Mouse (Mus musculus) frontal cortex, postnatal 36 days (tissue): ENCODE data around the gene Nrm.
A peak's percentile ranks its signal among the peaks of the same experiment; 100 is the strongest.

ENCODE experiments used
- DNase-seq, 2 experiments: peaks; one replicate each; pipeline ENCODE4 v3.0.0; 2022; ENCODE audit warnings: low spot score in 2 of 2

Nrm gene

DNA sequence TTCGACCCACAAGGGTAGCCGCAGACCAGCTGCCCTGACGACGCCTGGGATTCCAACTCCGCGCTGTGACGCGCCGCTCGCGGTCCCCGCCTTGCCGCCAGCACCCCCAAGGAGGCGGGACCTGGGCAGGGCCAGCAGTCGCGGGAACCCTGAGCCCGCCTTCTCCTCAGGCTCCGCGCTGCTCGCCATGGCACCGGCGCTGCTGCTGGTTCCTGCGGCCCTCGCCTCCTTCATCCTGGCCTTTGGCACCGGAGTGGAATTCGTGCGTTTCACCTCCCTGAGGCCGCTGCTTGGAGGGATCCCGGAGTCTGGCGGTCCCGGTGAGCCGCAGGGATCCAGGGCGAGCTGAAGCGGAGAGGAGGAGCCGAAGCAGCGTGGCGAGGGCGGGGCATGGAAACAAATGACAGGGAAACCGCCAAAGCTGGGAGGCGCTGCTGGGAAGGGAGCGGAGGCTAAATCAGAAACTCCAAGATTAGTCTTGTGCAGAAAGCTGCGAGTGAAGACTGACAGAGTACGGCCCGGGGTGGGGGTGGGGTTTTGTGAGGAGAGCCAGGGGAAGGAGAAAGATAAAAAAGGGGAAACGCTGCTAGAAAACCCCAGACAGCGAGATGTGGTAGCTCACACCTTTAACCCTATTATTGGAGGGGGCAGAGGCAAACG is at the start of gene Nrm:
Nrm (plus strand) TSS at position 121 of the 660 bp plus-strand sequence.
- peak; percentile 92 for DNase-seq

DNA sequence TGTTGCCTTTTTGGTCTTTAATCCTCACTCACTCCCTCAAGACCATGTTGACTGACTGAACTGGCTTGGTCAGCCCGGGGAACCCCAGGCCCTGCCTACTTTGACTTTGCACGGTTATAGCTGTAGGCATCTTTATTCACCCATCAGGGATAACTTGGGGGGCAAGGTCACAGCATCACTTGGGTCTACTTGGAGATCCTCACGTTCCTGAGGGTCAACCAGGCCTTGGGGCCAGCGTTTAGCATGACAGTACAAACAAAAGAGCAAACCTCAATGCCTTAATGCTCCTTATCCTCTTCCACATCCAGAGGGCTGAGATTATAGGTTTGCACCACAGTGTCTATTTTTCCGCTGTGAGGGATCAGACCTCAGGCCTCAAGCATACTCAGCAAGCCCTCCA is 48.8 kb upstream of the Nrm start:
- no peak for DNase-seq

DNA sequence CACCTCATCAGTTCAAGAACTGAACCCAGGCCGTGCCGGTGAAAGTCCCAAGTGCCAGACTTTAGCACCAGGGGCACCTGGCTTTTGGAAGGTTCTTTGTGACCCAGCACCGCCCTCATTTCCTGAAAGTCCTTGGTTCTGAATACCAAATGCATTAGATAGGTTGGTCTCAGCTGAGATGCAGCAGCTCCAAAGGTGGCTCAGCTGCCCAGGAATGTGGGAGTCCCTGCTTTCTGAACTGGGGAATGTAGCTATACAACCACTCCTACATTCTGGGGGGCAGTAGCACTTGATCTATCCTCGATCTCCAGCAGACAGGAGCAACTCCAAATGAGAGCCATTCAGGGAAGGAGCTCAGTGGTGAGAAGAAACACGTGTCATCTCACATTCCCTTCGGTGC is 48.4 kb upstream of the Nrm start:
- DNase-seq = no peak

DNA sequence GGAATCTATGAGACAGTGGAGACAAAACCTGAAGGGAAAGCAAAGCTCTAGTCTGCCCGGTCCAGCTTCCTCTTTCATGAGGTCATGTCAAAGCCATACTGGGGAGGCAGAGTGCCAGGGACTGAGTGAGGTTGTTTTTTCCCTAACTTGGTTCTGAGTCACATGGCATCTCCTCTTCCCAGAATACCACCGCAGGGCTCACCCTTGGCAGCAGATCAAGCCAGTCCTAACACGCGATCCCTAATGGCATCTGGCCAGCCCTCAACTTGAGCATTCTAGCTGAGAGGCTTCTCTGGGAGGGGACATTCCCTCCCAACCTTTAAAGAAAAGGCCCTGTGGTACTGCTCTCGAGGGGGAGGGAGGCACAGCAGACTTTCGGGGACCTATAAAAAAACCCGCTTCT is 47.9 kb upstream of the Nrm start:
- DNase-seq = no peak

DNA sequence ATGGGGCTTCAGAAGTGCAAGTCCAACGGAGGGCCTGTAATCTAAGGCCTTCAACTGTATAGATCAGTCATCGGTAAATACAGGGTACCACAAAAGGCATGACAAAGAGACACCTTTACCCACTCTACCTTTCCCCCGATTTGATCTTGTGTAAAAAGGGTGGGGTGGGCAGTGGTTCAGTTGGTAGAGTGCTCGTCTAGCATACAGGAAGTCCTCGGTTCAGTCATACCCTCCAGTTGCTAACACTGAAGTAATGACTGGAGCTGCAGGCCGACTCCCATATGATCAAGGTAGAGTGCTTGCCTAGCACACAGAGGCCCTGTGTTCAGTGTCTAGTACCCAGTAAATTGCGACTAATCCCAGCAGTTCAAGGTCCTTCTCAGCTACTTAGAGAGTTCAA is 47.5 kb upstream of the Nrm start:
- DNase-seq = no peak

DNA sequence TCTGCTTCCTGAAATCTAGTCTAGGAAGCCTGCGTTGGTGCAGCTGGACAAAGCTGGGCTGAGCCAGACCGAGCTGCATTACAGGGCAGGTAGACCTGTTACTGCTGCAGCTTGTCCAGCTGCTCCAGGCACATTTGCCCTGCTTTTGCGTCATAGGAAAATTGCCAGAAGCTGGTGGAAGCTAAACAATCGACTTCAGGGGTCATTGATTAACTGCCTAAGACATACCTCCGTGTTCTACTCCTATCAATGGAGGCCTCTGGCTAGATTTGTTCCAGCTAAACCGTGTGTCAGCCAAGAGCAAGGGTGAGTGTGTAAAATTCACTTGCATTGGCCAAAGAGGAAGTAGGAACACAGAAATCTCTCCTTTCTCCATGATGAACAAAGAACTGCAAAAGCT is 46.4 kb upstream of the Nrm start:
- no peak for DNase-seq

DNA sequence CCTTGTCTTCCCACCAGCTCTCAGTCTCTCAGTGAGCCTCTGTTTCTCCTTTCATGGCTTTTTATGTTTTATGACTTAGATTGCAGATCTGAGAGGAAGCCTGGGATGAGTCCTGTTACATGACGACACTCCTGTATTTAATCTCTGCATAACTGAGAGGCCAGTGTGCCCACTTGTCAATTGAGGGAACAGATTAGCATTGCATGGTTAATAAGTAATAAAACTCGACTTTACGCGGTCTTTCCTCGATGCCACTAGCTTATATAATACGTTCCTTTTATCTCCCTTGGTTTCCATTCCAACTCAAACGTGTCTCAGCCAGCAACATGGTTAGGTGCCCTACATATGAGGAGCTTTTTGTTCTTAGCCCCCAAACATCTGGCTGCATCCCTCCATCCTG is 45.3 kb upstream of the Nrm start:
- DNase-seq = no peak

DNA sequence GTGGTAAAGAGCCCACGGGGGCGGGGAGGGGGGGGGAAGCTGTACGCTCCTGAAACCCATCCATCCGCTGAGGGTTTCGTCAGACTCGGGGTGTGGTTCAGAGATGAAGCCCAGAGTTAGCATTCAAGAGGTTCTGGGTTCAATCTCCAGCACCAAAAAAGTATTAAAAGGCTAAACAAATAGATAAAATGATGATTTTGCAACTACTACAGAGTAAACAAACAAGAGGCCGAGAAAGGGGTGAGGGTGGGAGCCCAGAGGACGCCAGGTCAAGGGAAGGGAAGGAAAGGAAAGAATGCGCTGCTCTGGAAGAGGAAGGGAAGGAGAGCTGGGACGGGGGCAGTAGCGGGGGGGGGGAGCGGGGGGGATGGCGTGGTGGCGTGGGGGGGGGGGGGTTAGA is 44.4 kb upstream of the Nrm start:
- no peak for DNase-seq

DNA sequence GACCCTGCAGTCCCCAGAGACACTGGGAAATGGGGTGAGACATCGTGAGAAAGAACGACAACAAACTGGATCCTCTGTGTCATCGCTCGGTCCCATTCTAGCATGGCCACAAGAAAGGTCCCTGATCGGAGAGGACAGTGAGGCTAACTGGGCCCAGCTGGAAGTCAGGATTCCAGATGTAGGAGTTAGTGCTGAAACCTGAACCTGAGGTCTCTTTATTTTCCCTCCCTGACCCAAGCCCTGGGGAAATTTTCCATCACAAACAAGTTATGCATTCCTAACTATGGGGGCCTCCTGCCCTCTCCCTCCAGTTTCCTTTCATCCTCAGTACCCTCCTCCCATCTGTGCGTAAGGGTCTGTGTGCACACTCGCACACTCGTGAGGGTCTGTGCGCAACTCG is 43.9 kb upstream of the Nrm start:
- DNase-seq = no peak

DNA sequence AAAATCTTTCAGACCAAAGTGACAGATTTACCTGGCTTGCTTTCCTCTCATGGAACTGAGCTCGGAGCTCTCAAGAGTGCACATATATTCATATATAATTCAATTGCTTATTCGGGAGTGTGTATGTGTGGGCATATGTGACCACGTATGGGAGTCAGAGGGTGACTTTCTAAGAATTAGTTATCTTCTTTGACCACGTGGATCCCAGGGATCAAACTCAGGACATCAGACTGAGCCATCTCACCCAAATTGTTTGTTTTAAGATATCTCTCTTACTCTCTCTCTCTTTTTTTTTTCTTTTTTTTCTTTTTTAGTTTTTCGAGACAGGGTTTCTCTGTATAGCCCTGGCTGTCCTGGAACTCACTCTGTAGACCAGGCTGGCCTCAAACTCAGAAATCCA is 41.0 kb upstream of the Nrm start:
- DNase-seq = no peak

DNA sequence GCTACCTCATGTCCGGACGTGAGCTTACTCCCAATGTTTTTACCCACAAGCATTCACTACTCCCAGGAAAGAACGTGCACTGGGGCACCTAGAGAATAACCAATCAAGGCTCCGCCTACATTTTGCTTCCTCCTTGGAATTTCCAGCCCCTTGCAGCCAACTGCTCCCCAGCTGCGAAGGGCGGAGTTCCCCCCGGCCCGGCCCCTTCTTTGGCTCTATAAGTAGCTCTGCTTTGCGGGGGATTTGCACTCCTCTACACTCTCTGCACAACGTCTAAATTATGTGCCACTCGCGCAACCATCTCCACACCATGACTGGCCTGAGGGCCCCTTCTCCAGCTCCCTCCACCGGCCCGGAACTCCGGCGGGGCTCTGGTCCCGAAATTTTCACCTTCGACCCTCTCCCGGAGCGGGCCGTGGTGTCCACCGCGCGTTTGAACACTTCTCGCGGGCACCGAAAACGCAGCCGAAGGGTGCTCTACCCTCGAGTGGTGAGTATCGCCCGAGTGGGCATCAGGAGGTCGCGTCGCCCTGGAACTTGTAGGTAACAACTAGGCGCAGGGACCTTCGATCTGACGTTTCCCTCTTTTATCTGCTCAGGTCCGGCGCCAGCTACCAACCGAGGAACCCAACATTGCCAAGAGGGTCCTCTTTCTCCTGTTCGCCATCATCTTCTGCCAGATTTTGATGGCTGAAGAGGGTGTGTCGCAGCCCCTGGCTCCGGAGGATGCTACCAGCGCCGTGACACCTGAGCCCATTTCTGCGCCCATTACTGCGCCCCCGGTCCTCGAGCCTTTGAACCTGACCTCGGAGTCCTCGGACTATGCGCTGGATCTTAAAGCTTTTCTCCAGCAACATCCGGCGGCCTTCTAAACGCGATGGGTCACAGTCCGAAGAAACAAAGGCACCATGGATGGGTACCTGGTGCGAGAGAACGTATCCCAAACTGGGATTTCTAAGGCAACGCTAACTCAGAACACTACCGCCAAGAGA is 39.4 kb upstream of the Nrm start, which contains the start of gene Ier3:
Ier3 (plus strand) TSS at position 246 of the 992 bp plus-strand sequence.
- DNase-seq = peak; percentile 69 to 71

DNA sequence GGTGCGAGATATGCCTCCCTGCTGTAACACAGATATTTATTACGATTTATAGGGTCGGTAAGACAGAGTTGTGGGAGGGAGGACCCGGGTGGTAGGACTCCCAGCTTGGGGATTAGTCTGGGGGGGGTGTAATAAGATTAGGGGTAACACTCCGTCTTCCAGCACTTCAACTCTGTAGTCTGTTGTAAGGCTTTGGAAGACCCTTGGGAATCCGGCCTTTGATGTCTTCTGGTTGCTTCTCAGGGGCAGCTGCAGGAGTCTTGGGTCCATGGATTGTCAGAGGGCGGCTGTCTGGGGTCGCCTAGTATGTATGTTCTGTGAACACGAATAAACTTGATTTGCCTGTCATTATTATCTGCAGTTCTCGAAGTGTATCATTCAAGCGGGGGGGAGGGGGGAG is 38.6 kb upstream of the Nrm start:
- no peak for DNase-seq

DNA sequence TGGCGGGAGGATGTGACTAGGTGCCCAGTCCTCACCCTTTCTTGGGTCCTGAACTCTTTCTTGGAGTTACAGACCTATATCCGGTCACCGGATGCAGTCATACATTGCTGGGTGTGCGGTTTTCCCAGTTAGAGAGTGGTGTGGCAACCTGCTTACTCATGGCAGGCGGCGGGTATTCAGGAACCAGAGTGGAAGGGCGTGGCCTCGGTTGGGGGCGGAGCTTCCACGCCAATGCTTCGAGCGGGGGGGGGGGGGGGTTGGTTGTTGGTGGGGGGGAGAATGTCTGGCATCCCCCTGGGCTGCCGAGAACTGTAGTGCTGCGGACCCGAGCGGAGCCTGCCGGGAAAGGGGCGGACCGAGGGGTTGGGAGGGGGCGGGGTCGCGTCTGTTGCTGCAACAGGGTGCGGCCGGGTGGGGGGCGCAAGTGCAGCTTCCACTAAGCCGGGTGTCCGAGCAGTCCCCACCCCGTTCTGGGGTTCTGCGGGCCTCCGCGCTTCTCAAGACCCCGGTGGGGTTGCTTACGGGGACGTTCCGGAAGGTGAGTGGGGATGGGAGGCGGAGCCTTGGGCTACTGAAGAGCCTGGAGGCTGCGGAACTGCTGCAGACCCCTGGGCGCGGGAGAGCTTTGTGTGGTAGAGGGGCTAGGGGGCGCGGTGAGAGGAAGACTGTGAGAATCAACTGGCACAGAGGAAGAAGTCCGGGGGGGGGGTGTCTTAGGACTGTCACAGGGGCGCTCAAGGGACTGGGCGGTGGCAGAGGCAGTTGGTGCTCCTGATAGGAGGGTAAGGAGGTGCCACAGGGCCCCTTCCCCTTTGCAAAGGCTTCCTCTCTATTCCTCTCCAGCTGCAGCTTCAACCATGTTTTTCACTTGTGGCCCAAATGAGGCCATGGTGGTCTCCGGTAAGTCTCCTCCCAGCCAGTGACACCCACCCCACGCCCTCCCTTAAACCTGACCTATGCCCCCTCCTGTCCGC is 37.9 kb upstream of the Nrm start, which contains the start of gene Flot1:
Flot1 (plus strand) TSS at position 267 of the 974 bp plus-strand sequence.
- DNase-seq = peak; percentile 73 to 75

DNA sequence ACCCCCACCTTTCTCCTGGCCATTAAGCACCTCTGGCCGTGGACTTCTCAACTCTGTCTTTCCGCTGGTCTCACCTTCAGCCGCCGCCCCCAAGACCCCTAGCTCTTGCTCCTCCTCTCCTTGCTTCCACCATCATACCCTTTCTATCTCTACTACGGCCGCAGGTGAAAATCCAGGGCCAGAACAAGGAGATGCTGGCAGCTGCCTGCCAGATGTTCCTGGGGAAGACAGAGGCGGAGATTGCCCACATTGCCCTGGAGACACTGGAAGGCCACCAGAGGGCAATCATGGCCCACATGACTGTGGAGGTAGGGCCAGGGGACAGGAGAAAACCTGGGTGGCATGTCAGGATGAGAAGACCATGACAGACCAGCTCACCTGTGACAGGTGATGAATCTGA is 36.7 kb upstream of the Nrm start:
- no peak for DNase-seq

DNA sequence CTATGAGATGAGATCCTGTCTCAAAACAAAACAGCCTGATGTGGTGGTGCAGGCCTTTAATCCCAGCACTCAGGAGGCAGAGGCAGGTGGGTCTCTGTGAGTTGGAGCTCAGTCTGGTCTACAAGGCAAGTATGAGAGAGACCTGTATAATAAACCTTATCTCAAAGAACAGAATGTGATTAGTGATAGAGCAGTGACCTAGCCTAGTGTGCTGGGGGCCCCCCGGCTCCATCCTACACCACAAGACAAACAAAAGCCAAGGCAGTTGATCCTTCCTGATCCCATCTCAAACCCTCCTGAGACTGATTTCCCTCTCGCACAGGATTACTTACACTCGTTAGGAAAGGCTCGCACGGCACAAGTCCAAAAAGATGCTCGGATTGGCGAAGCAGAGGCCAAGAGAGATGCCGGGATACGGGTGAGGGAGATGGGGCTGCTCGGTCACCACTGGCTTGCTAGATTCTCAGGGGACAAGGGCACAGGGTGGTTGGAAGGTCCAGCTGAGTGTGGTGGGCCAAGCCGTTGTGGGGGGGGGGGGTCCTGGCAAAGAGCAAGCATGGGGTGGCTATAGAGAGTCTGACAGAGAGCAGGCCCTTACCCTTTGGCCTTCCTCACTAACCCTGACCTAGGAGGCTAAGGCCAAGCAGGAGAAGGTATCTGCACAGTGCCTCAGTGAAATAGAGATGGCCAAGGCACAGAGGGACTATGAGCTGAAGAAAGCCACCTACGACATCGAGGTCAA is 35.8 kb upstream of the Nrm start:
- no peak for DNase-seq

DNA sequence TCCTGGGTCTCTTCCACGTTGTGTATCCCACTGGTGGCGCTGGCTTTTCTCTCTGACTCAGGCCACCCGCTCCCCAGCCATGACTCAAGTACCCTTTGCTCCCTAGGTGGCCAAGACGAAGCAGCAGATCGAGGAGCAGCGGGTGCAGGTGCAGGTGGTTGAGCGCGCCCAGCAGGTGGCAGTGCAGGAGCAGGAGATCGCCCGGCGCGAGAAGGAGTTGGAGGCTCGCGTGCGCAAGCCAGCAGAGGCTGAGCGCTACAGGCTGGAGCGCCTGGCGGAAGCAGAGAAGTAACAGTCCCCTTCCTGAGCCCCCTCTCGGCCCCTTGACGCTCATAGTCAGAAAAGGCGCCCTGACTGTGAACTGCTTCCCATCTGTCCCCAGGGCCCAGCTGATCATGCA is 31.4 kb upstream of the Nrm start:
- peak; percentile 81 to 82 for DNase-seq

DNA sequence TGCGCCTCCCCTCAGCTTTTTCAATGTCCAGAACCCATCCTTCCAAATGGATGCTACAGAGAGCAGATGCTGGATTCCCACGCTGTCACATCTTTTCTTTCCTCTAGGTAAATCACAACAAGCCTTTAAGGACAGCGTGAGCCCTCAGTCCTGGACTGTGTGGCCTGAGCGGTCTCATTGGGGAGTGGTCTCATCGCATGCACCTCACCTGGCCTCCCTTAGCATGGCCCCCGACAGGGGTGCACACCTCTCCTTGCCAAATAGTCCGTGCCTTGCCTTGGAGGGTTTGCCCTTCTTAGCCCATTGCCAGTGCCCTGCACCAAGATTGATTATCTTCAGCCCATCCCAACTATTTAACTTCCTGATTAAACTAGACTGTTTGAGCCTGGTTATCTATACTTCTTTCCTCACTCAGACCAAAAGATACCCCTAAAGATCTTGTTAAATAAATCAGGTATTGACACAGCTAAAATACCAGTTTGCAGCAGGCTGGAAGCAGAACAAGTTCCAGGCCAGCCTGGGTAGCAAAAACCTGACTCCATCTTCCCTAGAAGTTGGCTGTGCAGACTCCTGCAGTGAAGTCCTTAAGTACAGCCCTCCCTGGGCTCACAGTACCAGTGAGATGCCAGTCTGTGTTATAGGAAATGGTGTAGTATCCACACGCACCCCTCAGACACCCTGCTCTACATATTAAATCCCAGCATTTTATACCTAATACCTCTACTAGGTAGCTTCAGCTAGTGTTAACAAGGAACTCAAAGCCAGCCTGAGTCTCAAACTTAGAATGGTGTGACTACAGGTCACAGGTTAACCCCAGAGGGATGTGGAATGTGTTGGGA is 28.5 kb upstream of the Nrm start:
- DNase-seq = no peak

DNA sequence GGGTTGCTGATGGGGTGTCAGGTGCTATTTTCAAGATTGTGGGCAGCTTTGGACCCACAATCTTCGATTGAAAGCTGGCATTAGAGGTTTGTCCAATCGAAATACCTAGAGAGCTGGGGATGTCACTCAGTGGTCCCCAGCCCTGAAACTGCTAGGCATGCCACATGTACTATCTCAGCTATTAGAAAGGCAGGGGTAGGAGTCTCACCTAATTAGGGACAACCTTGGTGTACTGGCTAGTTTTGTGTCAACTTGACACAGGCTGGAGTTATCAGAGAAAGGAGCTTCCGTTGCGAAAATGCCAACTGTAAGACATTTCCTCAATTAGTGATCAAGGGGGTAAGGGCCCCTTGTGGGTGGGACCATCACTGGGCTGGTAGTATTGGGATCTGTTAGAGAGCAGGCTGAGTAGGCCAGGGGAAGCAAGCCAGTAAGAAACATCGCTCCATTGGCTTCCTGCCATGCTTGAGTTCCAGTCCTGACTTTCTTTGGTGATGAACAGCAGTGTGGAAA is 27.8 kb upstream of the Nrm start:
- DNase-seq = no peak

DNA sequence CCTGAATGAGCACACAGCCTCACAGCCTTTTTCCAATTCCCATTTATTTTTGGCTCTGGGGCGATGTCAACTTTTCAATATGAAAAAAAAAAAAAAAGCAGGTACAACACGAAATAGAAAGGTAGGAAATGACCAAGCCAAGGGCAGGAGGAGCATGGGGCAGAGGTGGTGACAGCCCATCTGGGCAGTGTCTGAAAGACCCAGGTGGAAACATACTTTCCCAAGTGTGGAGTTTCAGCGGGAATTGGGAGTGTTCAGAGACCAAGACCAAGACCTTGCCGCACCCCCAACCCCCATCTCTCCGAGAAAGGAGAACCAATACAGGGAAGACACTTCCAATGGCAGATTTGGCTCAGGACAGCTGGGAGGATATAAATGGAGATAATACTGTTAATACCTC is 27.2 kb upstream of the Nrm start:
- DNase-seq = no peak
